Comparison of ENCODE assay signal across 12 mouse cellular contexts in genomic region chr17:6744871-6745270, GRCm38 (mm10). TPM values are rescaled to one million over a fixed set of nuclear protein-coding genes. Genes with fewer than 3 reads are reported as not detected.
DNase-seq lines count a peak whose midpoint lies in the region; ATAC-seq and TF ChIP-seq lines count a peak whose summit lies in the region.
"Had no signal": no experiment of that assay in that cellular context is flagged by ENCODE, and none has a peak within 500 bp of the region (broad histone marks: within the 10 kb centered on the region; RNA-seq: fewer than 3 reads in every experiment).

No protein-coding gene starts in this region.

- 92% methylated on average over 14 of the region's 14 CpGs for WGBS in heart, postnatal 0 days
- WGBS in lung, embryonic 15.5 days, result 89% methylated on average over 14 of the region's 14 CpGs
- WGBS in lung, adult 2 months, result 89% methylated on average over 14 of the region's 14 CpGs
- 82% methylated on average over 14 of the region's 14 CpGs for WGBS in hindbrain, embryonic 15.5 days
- 85% methylated on average over 14 of the region's 14 CpGs for WGBS in midbrain, postnatal 0 days
- 88% methylated on average over 14 of the region's 14 CpGs for WGBS in liver, embryonic 12.5 days (ENCODE audit: insufficient replicate concordance)

- intact Hi-C loops in heart, postnatal 36 days (cut with DNase I), result no loop called here

- DNase-seq in heart, postnatal 0 days (ENCODE audit: low spot score), result no peak
- no peak for DNase-seq in heart, postnatal 36 days
- no peak for DNase-seq in lung, adult 2 months
- no peak for DNase-seq in midbrain, postnatal 0 days (ENCODE audit: low spot score)
- DNase-seq in cerebellum, adult 18-20 months, result no peak
- DNase-seq: liver, postnatal 0 days; right cerebral cortex, postnatal 25 days had no signal

- no peak for ATAC-seq in heart, postnatal 0 days (ENCODE audit: insufficient read depth, low read depth)
- ATAC-seq in lung, embryonic 15.5 days (ENCODE audit: borderline replicate concordance, extremely low read depth, low FRiP score, low TSS enrichment), result no peak
- no peak for ATAC-seq in hindbrain, embryonic 15.5 days (ENCODE audit: low FRiP score, low read depth)
- no peak for ATAC-seq in midbrain, postnatal 0 days (ENCODE audit: low FRiP score)
- no peak for ATAC-seq in liver, embryonic 12.5 days
- ATAC-seq: liver, postnatal 0 days had no signal

- H3K4me3 ChIP-seq in heart, postnatal 0 days (ENCODE audit: low read depth, low read length), result no peak overlapping the region
- no peak overlapping the region for H3K4me3 ChIP-seq in lung, embryonic 15.5 days
- H3K4me3 ChIP-seq in lung, adult 2 months (replicated peaks; ENCODE audit: extremely low read depth, low read depth, low read length), result no peak overlapping the region
- H3K4me3 ChIP-seq in hindbrain, embryonic 15.5 days, result no peak overlapping the region
- no peak overlapping the region for H3K4me3 ChIP-seq in midbrain, postnatal 0 days (ENCODE audit: low read depth, low read length)
- H3K4me3 ChIP-seq in liver, embryonic 12.5 days, result no peak overlapping the region
- H3K4me3 ChIP-seq: heart, adult 2 months; midbrain, embryonic 12.5 days had no signal

- H3K9me3 ChIP-seq in heart, postnatal 0 days (replicated peaks; ENCODE audit: control insufficient read depth, low read length), result no peaks in the 10 kb centered on the region
- no peaks in the 10 kb centered on the region for H3K9me3 ChIP-seq in lung, embryonic 15.5 days
- H3K9me3 ChIP-seq in hindbrain, embryonic 15.5 days, result no peaks in the 10 kb centered on the region
- no peaks in the 10 kb centered on the region for H3K9me3 ChIP-seq in midbrain, postnatal 0 days (ENCODE audit: low read length)
- H3K9me3 ChIP-seq in liver, embryonic 12.5 days (replicated peaks), result no peaks in the 10 kb centered on the region
- H3K9me3 ChIP-seq: midbrain, embryonic 12.5 days had no signal

- TF ChIP-seq POLR2A in lung, adult 2 months (IDR thresholded peaks at IDR 0.05; ENCODE audit: borderline replicate concordance, extremely low read depth, low read depth, low read length), result no peak

- H3K4me1 ChIP-seq in heart, postnatal 0 days (ENCODE audit: control insufficient read depth, insufficient read depth), result peaks cover 53% of the 10 kb centered on the region
- peaks cover 38% of the 10 kb centered on the region for H3K4me1 ChIP-seq in lung, embryonic 15.5 days
- peaks cover 27% of the 10 kb centered on the region for H3K4me1 ChIP-seq in lung, adult 2 months (ENCODE audit: control insufficient read depth, insufficient read depth, low read length)
- H3K4me1 ChIP-seq in hindbrain, embryonic 15.5 days (replicated peaks), result peaks cover 60% of the 10 kb centered on the region
- H3K4me1 ChIP-seq in midbrain, postnatal 0 days (ENCODE audit: insufficient read depth, low read length), result peaks cover 10% of the 10 kb centered on the region; the same call in 1 of the 2 replicates
- peaks cover 22% of the 10 kb centered on the region for H3K4me1 ChIP-seq in liver, embryonic 12.5 days

- TF ChIP-seq EP300 in heart, postnatal 0 days (IDR thresholded peaks at IDR 0.05; ENCODE audit: low read depth), result no peak

- no peak overlapping the region for H3K4me2 ChIP-seq in heart, postnatal 0 days (ENCODE audit: low read depth, low read length)
- no peak overlapping the region for H3K4me2 ChIP-seq in lung, embryonic 15.5 days
- H3K4me2 ChIP-seq in hindbrain, embryonic 15.5 days, result no peak overlapping the region
- H3K4me2 ChIP-seq in midbrain, postnatal 0 days (ENCODE audit: low read depth, low read length, poor library complexity, severe bottlenecking), result no peak overlapping the region
- no peak overlapping the region for H3K4me2 ChIP-seq in liver, embryonic 12.5 days
- H3K4me2 ChIP-seq: midbrain, embryonic 12.5 days had no signal

- H3K27me3 ChIP-seq in heart, postnatal 0 days (ENCODE audit: control insufficient read depth, insufficient read depth, low read length), result no peaks in the 10 kb centered on the region
- H3K27me3 ChIP-seq in lung, embryonic 15.5 days, result no peaks in the 10 kb centered on the region
- H3K27me3 ChIP-seq in hindbrain, embryonic 15.5 days, result no peaks in the 10 kb centered on the region
- H3K27me3 ChIP-seq in midbrain, postnatal 0 days (ENCODE audit: insufficient read depth, low read length), result no peaks in the 10 kb centered on the region
- H3K27me3 ChIP-seq in liver, embryonic 12.5 days (replicated peaks), result no peaks in the 10 kb centered on the region

- peaks cover 45% of the 10 kb centered on the region for H3K36me3 ChIP-seq in heart, postnatal 0 days (replicated peaks; ENCODE audit: control insufficient read depth, insufficient read depth, low read length)
- peaks cover 49% of the 10 kb centered on the region for H3K36me3 ChIP-seq in lung, embryonic 15.5 days
- H3K36me3 ChIP-seq in hindbrain, embryonic 15.5 days, result no peaks in the 10 kb centered on the region
- H3K36me3 ChIP-seq in midbrain, postnatal 0 days (ENCODE audit: insufficient read depth, low read length), result no peaks in the 10 kb centered on the region
- peaks cover 99% of the 10 kb centered on the region for H3K36me3 ChIP-seq in liver, embryonic 12.5 days

- H3K27ac ChIP-seq in heart, postnatal 0 days (ENCODE audit: low read depth), result peak overlapping the region; percentile 60; the same call in 1 of the 2 replicates
- peak overlapping the region; percentile 59 for H3K27ac ChIP-seq in lung, embryonic 15.5 days
- peak overlapping the region; percentile 75 for H3K27ac ChIP-seq in hindbrain, embryonic 15.5 days (replicated peaks)
- H3K27ac ChIP-seq in midbrain, postnatal 0 days (ENCODE audit: low read depth, low read length), result 0 out of 2 replicates have a peak overlapping the region, but pooled peaks have one; percentile 69
- H3K27ac ChIP-seq in liver, embryonic 12.5 days, result no peak overlapping the region
- H3K27ac ChIP-seq: heart, adult 2 months had no signal

- no peak for TF ChIP-seq CTCF in heart, postnatal 0 days (IDR thresholded peaks at IDR 0.05; ENCODE audit: low read depth)
- TF ChIP-seq CTCF in lung, adult 2 months (IDR thresholded peaks at IDR 0.05; ENCODE audit: insufficient read depth, low read length), result no peak
- no peak for TF ChIP-seq CTCF in midbrain, postnatal 0 days (IDR thresholded peaks at IDR 0.05)

- no peak overlapping the region for H3K9ac ChIP-seq in heart, postnatal 0 days (replicated peaks; ENCODE audit: low read depth, low read length)
- no peak overlapping the region for H3K9ac ChIP-seq in lung, embryonic 15.5 days
- no peak overlapping the region for H3K9ac ChIP-seq in hindbrain, embryonic 15.5 days
- no peak overlapping the region for H3K9ac ChIP-seq in midbrain, postnatal 0 days (replicated peaks; ENCODE audit: low read length, poor library complexity, severe bottlenecking)
- no peak overlapping the region for H3K9ac ChIP-seq in liver, embryonic 12.5 days
- H3K9ac ChIP-seq: liver, postnatal 0 days; midbrain, embryonic 12.5 days had no signal

RNA-seq across cellular contexts. Expression of gene Ezr, which starts 37.7 kb away (rescaled TPM):
- 91.3 and 103 TPM in 2 replicates for total RNA-seq in heart, postnatal 0 days (2014; rRNA removed; ENCODE audit: low replicate concordance)
- 126 and 141 TPM in 2 replicates for polyA plus RNA-seq in heart, postnatal 0 days (2015; fragmentation: Nextera tagmentation; extraction: Ambion mirVana)
- 10 to 100 TPM; 35.0 to 43.3 TPM for total RNA-seq in heart, postnatal 36 days (2021)
- polyA plus RNA-seq in lung, embryonic 15.5 days (2015; fragmentation: Nextera tagmentation; extraction: Ambion mirVana), result 125 and 140 TPM in 2 replicates
- 79.3 and 84.0 TPM in 2 replicates for polyA plus RNA-seq in lung, adult 2 months (2012; rRNA removed)
- polyA plus RNA-seq in hindbrain, embryonic 15.5 days (2015; fragmentation: Nextera tagmentation; extraction: Ambion mirVana), result 55.2 and 65.7 TPM in 2 replicates
- 19.5 and 33.8 TPM in 2 replicates for total RNA-seq in midbrain, postnatal 0 days (2014; rRNA removed)
- polyA plus RNA-seq in midbrain, postnatal 0 days (2015; fragmentation: Nextera tagmentation; extraction: Ambion mirVana), result 27.3 and 28.5 TPM in 2 replicates
- 67.9 and 72.4 TPM in 2 replicates for polyA plus RNA-seq in liver, embryonic 12.5 days (2016; fragmentation: Nextera tagmentation; extraction: Ambion mirVana)
